Mouse (Mus musculus) right cerebral cortex, postnatal 10 days (tissue): ENCODE results near the gene Aif1.
A peak's percentile ranks its signal among the peaks of the same experiment; 100 is the strongest.

Source experiments
- DNase-seq, 2 experiments: peaks; one replicate each; pipeline ENCODE4 v3.0.0; 2021; ENCODE audit warnings: low spot score in 2 of 2

Aif1 gene

DNA sequence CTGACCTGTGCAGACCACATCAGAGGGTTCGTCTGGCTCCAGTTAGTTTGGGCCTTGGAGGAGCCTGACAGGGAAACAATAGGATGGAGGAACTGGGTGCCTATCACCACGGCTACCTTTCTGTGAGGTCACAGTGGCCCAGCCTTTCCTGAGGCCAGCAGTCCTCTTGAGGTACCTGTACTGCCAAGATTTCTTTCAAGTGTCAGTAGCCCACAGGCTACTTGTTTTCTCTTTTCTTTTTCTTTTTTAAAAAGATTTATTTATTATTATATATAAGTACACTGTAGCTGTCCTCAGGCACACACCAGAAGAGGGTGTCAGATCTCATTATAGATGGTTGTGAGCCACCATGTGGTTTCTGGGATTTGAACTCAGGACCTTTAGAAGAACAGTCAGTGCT is at the start of gene Aif1:
Aif1 (minus strand) TSS at position 101 of the 400 bp plus-strand sequence.
- DNase-seq, result no peak

DNA sequence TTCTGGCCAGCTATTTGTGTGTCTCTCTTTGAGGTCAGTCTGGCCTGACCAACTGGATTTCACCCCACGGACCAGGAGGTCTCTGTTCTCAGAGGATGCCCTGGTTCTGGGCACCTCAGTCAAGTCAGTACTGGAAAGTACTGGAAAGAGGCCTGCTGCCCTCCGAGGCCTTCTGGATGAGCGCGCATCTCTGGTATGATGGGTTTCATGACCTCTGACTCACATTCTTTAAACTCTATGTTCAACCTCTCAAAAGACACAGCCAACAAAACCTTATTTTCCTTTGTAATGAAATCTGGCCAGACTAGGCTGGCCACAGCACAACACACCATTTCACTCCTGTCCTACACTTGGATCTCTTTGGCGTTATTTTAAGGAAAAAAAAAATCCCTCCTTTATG is 49.6 kb upstream of the Aif1 start:
- no peak for DNase-seq

DNA sequence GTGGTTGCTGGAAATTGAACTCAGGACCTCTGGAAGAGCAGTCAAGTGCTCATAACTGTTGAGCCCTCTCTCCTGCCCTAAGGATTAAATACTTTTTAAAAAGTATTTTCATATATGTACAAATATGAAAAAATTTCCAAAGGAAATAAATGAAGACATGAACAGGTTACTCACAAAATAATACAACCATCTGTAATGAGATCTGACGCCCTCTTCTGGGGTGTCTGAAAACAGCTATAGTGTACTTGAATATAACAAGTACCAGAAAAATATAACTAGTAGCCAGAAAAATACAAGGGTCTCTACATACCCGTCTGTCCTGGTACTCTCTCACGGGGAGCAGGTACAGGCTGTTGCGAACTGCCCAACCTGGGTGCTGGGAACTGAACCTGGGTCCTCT is 48.8 kb upstream of the Aif1 start:
- no peak for DNase-seq

DNA sequence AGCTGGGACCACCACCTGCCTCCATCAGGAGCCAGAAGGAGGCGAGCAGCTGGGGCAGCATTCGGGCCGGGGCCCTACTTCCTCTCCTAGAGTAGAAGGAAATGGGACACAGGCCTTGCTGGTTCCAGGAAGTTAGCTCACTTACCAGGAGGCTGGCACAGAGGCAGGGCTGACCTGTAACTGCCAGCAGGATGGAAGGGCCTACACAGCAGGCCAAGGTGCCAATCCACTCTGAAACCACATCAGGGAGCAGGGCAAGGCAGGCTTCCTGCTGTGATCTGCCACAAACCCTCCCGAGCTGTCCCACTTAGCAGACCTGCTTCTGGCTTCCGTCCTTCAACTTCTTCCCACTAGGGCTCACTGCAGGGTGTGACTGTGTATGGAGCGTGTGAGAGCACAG is 46.4 kb upstream of the Aif1 start:
- peak in 1 of 2 experiments; percentile 33 for DNase-seq

DNA sequence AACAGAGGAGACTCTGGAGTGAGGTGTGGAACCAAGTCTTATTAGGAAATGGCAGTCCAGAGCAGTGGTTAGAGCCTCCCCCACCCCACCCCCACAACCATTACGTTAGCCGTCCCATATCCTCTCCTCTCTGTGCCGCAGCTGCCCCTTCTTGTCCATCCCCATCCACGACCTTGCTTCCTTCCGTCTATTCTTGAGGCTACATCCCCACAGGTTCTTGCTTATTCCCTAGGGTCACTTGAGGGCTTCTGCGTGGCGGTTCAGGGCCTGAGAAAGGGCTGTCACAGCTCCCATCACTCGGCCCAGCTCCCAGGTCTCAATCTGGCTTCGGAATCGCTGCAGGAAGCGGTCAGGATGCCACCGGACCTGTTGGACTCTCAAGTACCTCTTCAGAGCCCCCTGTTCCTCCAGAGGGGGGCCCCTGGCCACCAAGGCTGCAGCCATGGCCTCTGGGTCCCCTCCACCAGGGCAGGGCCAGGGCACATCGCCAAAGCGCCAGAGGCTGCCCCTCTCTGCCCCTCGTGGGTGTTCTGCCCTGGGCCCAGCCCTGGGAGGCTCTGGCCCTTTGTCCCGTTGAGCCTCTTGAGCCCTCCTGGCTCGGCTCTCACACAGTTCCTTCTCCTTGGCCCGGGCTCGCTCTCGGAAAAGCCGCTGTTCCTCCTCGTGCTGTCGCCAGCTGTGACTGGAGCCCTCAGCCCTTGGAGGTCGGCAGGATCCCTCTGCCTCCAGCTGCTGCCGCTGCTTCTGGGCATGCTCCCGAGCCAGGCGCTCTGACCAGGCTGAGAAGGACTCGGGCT is 44.5 kb upstream of the Aif1 start, which contains the start of gene Gm16181:
Gm16181 (plus strand) TSS at position 679 of the 797 bp plus-strand sequence.
- DNase-seq, result peak in 1 of 2 experiments; percentile 32

DNA sequence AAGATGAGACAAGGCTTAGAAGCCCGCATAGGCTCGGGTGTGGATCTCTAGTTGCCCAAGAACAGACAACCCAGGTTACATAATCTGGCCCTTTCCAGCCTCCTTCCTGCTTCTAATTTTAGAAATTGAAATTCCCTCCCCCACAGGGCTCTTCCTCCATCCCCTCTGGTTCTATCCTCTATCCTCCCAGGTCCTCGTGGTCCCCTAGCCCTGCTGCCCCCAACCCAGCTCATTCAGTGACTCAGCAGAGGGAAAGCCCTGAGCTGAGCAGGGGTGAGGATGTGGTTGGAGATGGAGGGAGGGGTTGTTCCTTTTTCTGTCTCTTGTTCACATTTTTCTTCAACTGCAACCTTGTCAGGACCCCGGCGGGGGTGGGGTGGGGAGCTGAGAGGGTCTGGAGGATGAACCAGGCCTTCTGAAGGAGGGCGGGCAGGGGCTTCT is 43.8 kb upstream of the Aif1 start:
- DNase-seq, result peak in 1 of 2 experiments; percentile 22

DNA sequence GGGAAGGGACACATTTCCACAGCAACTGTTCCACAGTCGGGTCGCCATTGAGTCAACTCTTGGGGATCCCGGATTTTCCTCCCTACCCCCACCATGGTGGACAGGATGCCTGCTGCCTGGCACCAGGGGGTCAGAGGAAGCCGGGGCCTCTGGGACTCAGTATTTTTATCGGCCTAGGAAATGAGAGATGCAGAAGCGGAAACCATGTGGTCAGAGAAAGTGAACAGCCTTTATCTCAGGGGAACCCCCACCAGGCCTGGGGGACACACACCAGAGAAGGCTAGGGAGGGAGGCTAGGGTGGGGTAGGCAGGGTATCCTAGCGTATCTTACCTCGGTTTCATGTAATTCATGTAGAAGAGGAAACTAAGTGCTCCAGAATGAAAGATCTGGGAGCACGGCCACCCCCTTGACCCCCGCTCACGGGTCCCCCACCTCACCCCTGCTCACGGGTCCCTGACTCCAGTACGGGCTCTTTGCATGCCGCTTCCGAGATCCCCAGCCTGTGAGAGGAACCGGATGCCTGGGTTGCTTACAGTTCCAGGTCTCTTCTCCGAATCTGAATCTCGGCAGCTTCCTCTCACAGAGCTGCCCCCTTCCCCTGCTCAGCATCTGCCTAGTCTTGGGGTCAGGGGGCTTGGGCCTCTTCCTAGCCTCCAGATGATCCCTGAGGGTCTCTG is 42.8 kb upstream of the Aif1 start:
- DNase-seq, result peak in 1 of 2 experiments; percentile 38

DNA sequence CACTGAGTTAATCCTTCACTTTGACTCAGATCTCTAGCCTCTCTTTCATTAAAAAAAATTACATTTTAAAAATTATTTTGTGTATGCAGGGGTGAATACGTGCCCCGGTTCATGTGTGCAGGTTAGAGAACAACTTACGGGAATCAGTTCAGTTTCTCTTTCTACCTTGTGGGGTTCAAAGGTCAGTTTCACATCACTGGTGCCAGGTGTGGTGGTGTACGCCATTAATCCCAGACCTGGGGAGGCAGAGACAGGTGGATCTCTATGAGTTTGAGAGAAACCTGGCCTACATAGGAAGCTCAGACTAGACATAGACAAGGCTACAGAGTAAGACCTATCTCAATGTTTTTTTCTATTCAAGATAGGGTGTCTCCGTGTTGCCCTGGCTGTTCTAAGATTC is 37.2 kb upstream of the Aif1 start:
- no peak for DNase-seq

DNA sequence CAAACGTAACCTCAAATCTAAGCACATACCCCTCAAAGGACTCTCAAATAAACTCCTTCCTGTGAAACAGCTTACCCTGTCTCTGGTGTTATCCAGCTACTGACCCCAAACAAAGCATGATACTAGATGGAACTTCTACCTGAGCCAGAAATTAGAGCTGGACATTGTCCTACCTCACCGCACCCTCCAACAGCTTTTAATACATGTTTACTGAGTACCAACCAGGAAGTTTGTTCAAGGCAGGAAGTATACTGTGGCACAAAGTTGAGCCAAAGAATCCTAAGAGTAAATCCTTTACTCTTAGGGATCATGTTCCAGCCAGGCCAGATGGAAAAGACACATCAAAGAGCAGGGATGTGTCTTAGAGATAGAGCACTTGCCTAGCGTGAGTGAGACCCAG is 34.7 kb upstream of the Aif1 start:
- DNase-seq, result no peak

DNA sequence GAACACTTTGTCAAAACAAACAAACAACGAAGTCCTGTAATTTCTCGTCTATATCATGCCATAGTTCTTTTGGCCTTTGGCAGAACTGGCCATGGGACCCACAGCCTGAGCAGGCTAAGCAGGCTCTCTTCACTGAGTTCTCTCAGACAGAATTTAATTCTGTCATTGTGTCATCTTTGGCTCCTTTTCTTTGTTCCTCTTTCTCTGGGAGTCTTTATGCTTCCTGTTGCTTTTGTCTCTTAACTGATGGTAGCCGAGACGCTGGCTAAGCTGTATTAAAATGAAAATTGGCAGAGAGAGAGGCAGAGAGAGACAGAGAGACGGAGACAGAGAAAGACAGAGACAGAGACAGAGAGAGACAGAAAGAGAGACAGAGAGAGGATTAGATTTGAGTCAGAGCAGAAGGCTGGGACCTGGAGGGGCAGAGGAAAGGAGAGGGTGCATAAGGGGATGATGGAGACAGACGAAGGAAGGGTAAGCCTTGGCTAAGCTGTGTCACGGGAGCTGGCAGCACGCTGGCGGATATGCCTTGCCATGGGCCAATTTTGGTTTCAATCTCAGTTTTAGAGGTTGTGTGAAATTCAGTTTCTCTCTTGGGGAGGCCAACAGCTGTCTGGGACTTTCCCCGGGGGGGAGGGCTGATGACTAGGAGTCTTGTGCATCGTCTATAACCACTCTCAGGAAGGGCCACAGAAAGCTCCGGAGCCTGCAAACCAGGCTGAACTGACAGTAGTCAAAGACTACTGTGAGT is 34.1 kb upstream of the Aif1 start:
- DNase-seq, result no peak

DNA sequence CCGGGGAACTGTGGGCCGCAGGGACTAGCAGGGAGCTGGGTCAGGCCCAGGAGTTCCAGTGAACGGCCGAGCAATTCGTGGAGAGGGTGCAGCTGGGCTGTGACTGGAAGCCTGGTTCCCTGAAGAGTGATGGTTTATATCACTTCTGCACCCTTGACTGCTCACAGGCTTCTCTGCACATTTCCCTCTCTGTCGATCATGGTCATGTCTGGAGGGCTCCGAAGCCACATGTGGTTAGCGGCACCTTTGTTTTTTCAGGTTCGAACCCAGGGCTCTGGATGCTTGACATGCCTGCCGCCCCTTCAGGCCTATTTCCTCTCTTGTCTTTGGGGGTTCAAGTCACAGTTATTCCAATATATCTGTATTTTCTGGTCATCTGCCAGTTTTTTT is 29.5 kb upstream of the Aif1 start:
- no peak for DNase-seq

DNA sequence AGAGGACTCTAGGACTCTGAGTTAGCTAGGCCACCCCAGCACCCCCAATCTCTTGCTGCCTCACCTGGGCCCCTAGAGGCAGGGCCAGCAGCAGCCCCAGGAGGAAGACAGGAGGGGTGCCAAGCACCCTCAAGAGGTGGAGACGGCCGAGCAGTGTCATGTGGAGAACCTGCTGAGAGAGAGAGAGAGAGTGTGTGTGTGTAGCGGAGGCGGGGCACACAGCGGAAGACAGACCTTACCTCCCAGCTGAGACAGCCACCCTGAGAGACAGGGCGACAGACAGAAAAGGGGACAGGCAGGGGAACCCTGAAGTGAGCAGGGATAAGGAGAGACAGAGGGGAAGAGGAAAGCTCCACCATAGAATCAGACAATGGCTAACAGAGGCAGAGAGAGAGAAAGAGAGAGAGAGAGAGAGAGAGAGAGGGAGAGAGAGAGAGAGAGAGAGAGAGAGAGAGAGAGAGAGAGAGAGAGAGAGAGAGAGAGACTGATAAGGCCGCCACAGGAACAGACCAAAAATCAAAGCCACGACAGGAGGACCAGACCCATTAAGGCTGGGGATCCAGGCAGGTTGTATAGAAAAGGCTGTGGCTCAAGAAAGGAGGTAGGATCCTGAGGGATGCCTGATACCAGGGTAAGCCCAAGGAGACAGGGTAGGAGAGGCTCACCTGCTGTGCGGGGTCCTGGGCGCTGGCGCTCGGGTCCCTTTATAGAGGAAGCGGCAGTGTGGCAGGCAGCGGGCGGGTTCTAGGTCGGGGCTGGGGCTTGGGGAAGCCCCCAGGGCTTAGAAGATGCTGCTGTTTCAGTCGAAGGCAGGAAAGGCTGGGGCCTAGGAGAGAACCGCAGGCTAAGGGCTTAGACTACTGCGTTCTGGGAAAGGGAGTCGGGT is 28.9 kb upstream of the Aif1 start, which contains the start of gene Lta:
Lta (minus strand) TSS at position 858 of the 886 bp plus-strand sequence.
- DNase-seq, result no peak

DNA sequence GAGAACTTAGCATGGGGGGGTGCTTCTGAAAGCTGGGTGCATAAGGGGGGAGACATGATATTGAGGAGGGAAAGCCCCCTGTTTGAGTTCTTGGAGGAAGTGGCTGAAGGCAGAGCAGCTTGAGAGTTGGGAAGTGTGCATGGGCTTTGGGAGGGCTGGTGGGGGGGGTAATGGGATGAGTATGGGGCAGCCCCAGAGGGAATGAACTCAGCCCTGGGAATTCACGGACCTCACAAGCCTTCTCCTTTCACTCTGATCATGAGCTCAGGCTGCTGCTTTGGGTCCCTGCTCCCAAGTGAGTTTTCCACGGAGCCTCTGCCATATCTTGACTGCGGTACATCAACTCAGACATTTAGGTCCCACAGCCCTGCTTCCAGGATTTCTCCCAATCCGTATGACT is 26.6 kb upstream of the Aif1 start:
- no peak for DNase-seq

DNA sequence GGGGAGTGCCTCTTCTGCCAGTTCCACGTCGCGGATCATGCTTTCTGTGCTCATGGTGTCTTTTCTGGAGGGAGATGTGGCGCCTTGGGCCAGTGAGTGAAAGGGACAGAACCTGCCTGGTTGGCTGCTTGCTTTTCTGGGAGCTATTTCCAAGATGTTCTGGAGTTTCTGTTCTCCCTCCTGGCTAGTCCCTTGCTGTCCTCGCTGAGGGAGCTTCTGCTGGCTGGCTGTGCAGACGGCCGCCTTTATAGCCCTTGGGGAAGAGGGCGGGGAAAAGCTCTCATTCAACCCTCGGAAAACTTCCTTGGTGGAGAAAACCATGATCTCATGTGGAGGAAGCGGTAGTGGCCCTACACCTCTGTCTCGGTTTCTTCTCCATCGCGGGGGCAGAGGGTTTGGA is 25.9 kb upstream of the Aif1 start, which contains the start of gene Tnf:
Tnf (minus strand) TSS at position 221 of the 400 bp plus-strand sequence.
- DNase-seq, result no peak

DNA sequence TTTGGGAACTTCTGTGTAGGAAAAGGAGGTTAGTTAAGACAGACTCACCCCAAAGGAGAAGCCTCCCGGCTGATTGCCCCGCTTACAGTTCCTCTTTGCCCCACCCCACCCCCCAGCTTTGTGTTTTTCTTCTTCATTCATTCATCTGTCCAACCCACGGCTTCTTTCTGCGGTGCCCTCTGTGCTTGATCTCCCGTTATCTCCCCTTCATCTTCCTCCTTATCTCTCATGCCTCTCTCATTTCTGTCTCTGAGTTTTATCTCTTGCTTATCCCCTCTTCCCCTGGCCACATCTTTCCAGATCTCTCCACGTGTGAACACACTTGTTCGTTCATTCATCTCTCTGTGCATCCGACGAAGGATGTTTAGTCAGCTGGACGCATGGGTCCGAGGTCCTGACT is 25.3 kb upstream of the Aif1 start:
- DNase-seq, result no peak

DNA sequence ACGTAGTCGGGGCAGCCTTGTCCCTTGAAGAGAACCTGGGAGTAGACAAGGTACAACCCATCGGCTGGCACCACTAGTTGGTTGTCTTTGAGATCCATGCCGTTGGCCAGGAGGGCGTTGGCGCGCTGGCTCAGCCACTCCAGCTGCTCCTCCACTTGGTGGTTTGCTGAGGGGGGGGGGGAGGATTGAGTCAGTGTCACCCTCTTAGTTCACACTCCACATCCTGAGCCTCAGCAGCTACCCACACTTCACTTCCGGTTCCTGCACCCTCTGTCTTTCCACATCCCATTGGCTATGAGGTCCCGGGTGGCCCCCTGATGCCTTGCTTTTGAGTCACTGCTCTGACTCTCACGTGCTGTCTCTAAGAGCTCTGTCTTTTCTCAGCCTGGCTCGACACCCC is 24.5 kb upstream of the Aif1 start:
- DNase-seq, result no peak

DNA sequence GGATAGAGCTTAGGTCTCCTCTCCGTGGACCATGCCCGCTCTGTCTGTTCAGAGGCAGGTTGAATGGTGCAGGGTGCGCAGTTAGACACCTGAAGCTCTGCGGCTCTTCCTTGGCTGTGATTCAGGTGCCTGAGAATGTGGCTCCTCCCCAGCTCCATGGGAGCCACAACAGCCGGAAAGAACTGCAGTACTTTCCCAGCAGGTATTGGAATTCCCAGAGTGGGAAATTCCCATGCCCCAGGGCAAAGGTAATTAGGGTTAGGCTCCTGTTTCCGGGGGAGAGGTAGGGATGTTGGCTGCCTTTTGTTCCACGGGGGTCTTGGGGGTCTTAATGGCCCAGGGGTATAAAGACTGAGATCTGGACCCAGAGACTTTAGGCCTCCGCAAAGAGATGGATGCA is 23.1 kb upstream of the Aif1 start:
- no peak for DNase-seq

DNA sequence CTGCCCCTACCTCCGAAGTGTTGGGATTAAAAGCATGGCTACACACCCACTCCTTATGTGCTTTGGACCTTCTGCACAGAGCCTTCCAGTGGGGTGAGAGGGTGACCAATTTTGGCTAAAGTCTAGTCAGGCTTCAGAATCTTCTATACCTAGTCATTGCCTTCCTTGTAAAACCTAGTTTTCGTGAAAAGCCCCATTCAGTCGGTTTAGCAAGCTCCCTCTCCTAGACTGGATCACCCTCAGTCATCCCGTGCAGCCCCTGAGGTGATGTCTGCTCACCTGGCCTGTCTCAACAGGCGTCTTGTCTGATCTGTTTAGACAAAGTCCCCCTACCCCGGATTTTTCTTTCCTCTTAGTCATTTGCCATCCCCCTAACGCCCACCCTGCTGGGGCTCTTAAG is 22.2 kb upstream of the Aif1 start:
- DNase-seq, result no peak

DNA sequence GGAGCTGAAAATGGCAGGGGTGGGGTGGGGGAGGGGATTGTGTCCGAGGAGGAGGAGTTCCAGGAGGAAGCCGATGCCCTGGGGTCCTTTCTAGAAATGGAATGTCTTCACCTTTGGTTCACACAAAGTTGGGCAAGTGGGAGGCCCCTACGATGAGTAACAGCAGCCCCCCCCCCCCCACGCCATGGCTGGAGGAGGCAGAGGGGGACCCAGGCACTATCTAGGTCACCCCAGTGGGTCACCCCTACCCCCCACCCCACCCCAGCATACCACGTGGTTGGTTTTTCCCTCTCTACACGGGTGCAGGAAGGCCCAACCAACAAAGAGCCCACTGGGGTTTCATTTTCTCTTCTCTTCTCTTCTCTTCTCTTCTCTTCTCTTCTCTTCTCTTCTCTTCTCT is 21.3 kb upstream of the Aif1 start:
- DNase-seq, result no peak

DNA sequence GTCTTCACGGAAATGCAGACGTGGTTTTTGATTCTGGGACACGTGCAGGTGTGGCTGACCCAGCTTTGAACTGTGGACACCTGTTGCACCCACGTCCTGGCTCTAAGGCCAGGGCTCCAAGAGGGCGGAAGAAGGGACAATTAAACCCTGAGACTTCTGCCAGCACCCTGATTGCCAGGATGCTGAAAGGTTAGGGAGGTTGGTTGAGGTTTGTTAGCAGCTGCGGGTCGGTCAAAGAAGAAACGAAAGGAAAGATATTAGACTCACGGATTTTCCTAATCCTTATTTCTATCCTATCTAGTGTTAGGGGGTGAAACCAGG is 20.4 kb upstream of the Aif1 start:
- DNase-seq, result no peak

DNA sequence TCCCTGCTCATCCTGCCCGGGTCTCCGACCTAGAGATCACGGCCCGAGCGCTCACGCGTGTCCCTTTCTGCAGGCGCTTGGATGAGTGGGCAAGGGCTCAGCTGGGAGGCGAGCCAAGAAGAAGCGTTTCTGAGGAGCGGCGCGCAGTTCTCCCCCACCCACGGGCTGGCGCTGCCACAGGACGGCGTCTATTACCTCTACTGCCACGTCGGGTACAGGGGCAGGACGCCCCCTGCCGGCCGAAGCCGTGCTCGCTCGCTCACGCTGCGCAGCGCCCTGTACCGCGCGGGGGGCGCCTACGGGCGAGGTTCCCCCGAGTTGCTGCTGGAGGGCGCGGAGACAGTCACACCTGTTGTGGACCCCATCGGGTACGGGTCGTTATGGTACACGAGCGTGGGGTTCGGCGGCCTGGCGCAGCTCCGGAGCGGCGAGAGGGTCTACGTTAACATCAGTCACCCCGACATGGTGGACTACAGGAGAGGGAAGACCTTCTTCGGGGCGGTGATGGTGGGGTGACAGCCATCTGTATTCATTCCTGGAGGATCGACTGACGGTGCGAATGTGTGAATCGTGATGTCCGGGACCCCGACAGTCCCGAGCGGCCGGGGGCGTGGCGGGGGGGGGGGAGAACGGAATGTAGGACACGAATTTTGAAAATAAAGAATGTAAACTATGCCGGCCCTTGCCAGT is 19.9 kb upstream of the Aif1 start:
- peak; percentile 85 for DNase-seq
